In the genomic region with DNA sequence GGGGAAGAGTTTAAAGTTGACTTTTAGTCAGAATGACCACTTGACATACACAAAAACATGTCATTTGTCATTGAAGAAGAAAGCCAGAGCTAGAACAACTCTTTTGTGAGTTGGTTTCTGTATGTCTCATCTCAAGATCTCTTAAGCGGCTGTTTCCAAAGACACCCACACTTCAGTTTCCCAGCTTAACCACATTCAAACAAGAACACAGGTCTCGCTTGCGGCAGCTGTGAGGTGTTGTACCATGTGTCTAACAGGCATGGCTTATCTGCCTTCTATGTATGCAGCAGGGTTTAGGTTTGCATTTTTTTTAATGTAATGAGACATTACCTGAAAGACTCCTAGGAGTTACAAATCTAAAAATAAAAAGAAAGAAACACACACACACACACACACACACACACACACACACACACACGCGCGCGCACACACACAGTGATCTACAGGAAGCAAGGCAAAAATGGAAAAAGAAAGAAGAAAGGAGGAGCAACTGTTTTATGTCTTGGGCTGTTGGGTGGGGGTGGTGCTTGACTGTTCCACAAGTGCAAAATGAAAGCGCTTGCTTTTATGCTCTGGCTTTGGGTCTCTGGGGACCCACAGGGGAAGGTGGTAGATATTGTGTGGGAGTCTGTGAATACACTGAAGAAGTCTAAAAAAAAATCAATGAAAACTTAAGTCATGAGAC, we compare ENCODE assay signal across 15 mouse cellular contexts.
DNase-seq lines count a peak whose midpoint lies in the region; ATAC-seq lines count a peak whose summit lies in the region.
"Had no signal": no experiment of that assay in that cellular context is flagged by ENCODE, and none has a peak within 500 bp of the region (broad histone marks: within the 10 kb centered on the region; RNA-seq: fewer than 3 reads in every experiment).

No protein-coding gene starts in this region.

- peak; percentile 41; the same call in 1 of the 2 replicates for ATAC-seq in heart, embryonic 16.5 days (replicated peaks; ENCODE audit: extremely low read depth, insufficient read depth, low FRiP score)
- no peak for ATAC-seq in heart, embryonic 11.5 days (replicated peaks; ENCODE audit: insufficient number of reproducible peaks, low FRiP score, low TSS enrichment)
- ATAC-seq in midbrain, embryonic 13.5 days, result no peak
- ATAC-seq: Patski had no signal

- no peak overlapping the region for H3K9ac ChIP-seq in heart, embryonic 16.5 days (ENCODE audit: low read length)
- no peak overlapping the region for H3K9ac ChIP-seq in heart, embryonic 11.5 days (ENCODE audit: low read depth, low read length)
- H3K9ac ChIP-seq in midbrain, embryonic 13.5 days (replicated peaks), result no peak overlapping the region
- H3K9ac ChIP-seq: heart, embryonic 13.5 days; liver, embryonic 15.5 days had no signal

- H3K36me3 ChIP-seq in heart, embryonic 16.5 days (ENCODE audit: control insufficient read depth, insufficient read depth), result no peaks in the 10 kb centered on the region
- no peaks in the 10 kb centered on the region for H3K36me3 ChIP-seq in heart, embryonic 11.5 days (ENCODE audit: control insufficient read depth, insufficient read depth, low read length)
- no peaks in the 10 kb centered on the region for H3K36me3 ChIP-seq in midbrain, embryonic 13.5 days
- H3K36me3 ChIP-seq: heart, embryonic 13.5 days; liver, embryonic 15.5 days; midbrain, embryonic 10.5 days had no signal

- no peak overlapping the region for H3K27ac ChIP-seq in heart, embryonic 16.5 days (ENCODE audit: low read length)
- no peak overlapping the region for H3K27ac ChIP-seq in heart, embryonic 11.5 days (ENCODE audit: low read depth, low read length)
- H3K27ac ChIP-seq in midbrain, embryonic 13.5 days, result no peak overlapping the region
- H3K27ac ChIP-seq: heart, embryonic 13.5 days; liver, embryonic 15.5 days; midbrain, embryonic 10.5 days had no signal

- H3K4me1 ChIP-seq in heart, embryonic 16.5 days (ENCODE audit: control insufficient read depth, insufficient read depth, low read length), result no peaks in the 10 kb centered on the region
- no peaks in the 10 kb centered on the region for H3K4me1 ChIP-seq in heart, embryonic 11.5 days (ENCODE audit: control insufficient read depth, insufficient read depth, low read length)
- no peaks in the 10 kb centered on the region for H3K4me1 ChIP-seq in midbrain, embryonic 13.5 days (replicated peaks)
- H3K4me1 ChIP-seq: heart, embryonic 13.5 days; liver, embryonic 15.5 days; midbrain, embryonic 10.5 days had no signal

- peak; percentile 11 for DNase-seq in brain, adult 2 months (ENCODE audit: low read depth, low spot score)
- peak; percentile 47 to 60 for DNase-seq in natural killer cell, adult 2 months (ENCODE audit: low spot score in 2 of 2)
- DNase-seq in thymus, postnatal 14 days, result peak; percentile 69
- DNase-seq in adrenal gland, postnatal 14 days, result no peak
- DNase-seq in gastrocnemius, postnatal 10 days, result no peak
- DNase-seq: adrenal gland, adult 8-10 months; kidney, postnatal 25 days had no signal

- H3K4me2 ChIP-seq in heart, embryonic 16.5 days (ENCODE audit: low read depth, low read length), result no peak overlapping the region
- no peak overlapping the region for H3K4me2 ChIP-seq in heart, embryonic 11.5 days
- H3K4me2 ChIP-seq in midbrain, embryonic 13.5 days (replicated peaks), result no peak overlapping the region
- H3K4me2 ChIP-seq: heart, embryonic 13.5 days; liver, embryonic 15.5 days had no signal

- H3K4me3 ChIP-seq in heart, embryonic 16.5 days (ENCODE audit: low read length), result no peak overlapping the region
- no peak overlapping the region for H3K4me3 ChIP-seq in heart, embryonic 11.5 days (ENCODE audit: low read depth, low read length)
- H3K4me3 ChIP-seq in midbrain, embryonic 13.5 days (replicated peaks), result no peak overlapping the region
- H3K4me3 ChIP-seq: erythroblast, embryonic 14.5 days; heart, embryonic 13.5 days; liver, embryonic 15.5 days; midbrain, embryonic 10.5 days had no signal

- WGBS in heart, embryonic 16.5 days, result 61% methylated on average over 4 of the region's 8 CpGs
- WGBS in heart, embryonic 11.5 days (ENCODE audit: insufficient replicate concordance), result 64% methylated on average over 8 of the region's 8 CpGs
- WGBS in midbrain, embryonic 13.5 days, result 90% methylated on average over 8 of the region's 8 CpGs

- no peaks in the 10 kb centered on the region for H3K27me3 ChIP-seq in heart, embryonic 16.5 days (ENCODE audit: control insufficient read depth, insufficient read depth, low read length)
- no peaks in the 10 kb centered on the region for H3K27me3 ChIP-seq in heart, embryonic 11.5 days (ENCODE audit: control insufficient read depth, insufficient read depth, low read length)
- no peaks in the 10 kb centered on the region for H3K27me3 ChIP-seq in midbrain, embryonic 13.5 days
- H3K27me3 ChIP-seq: heart, embryonic 13.5 days; liver, embryonic 15.5 days had no signal

- no peaks in the 10 kb centered on the region for H3K9me3 ChIP-seq in heart, embryonic 16.5 days (replicated peaks; ENCODE audit: control insufficient read depth, low read length)
- H3K9me3 ChIP-seq in heart, embryonic 11.5 days (replicated peaks; ENCODE audit: control insufficient read depth, low read length), result no peaks in the 10 kb centered on the region
- no peaks in the 10 kb centered on the region for H3K9me3 ChIP-seq in midbrain, embryonic 13.5 days
- H3K9me3 ChIP-seq: heart, embryonic 13.5 days; liver, embryonic 15.5 days; midbrain, embryonic 10.5 days had no signal

Comparison
In these comparisons a context has a peak if more than half of its experiments do, and no peak if none do; other contexts are left out.
1. DNase-seq: peak in brain, adult 2 months (single experiment), natural killer cell, adult 2 months (2 of 2) and thymus, postnatal 14 days (single experiment); none in adrenal gland, postnatal 14 days (single experiment) and gastrocnemius, postnatal 10 days (single experiment).